Mouse (Mus musculus) lung, adult 2 months (tissue): ENCODE results near the gene Gpr179. TPM values are rescaled to one million over a fixed set of nuclear protein-coding genes. Genes with fewer than 3 reads are reported as not detected.

Source experiments
- DNase-seq: peaks from one replicate; pipeline ENCODE4 v3.0.0; 2022
- H3K4me1 ChIP-seq: fragments of 200-500 bp; 2 replicates; pipeline ENCODE4 v1.6.1; 2011; ENCODE audit warnings: low read length; ENCODE audit not compliant: control insufficient read depth, insufficient read depth
- H3K4me3 ChIP-seq: fragments of 200-500 bp; replicated peaks from 2 replicates; pipeline ENCODE3; 2011; ENCODE audit warnings: low read depth, mild to moderate bottlenecking, control low read depth, low read length; ENCODE audit errors: extremely low read depth
- CTCF ChIP-seq: fragments of 200-500 bp; IDR thresholded peaks from 2 replicates; pipeline ENCODE4 v1.5.1; 2011; ENCODE audit warnings: mild to moderate bottlenecking, low read length, control low read depth; ENCODE audit not compliant: insufficient read depth
- POLR2A ChIP-seq: fragments of 200-500 bp; IDR thresholded peaks from 2 replicates; pipeline ENCODE4 v1.6.1; 2011; ENCODE audit warnings: low read depth, mild to moderate bottlenecking, control low read depth, low read length, borderline replicate concordance; ENCODE audit errors: extremely low read depth
- WGBS: fragments of 180-500 bp; shearing (Covaris S2); methylation state at CpG from one replicate; pipeline ENCODE4 v1.1.7; 2018; 5-methylcytosine and 5-hydroxymethylcytosine counted together
- polyA plus RNA-seq: library from polyadenylated mRNA; depleted of rRNA; stranded (reverse); fragments of >200 nt; gene quantifications from 2 replicates; pipeline ENCODE4 v1.2.3, GENCODE M21; 2012

The Gpr179 gene
- polyA plus RNA-seq, 1 experiment: 0.24 TPM

DNA sequence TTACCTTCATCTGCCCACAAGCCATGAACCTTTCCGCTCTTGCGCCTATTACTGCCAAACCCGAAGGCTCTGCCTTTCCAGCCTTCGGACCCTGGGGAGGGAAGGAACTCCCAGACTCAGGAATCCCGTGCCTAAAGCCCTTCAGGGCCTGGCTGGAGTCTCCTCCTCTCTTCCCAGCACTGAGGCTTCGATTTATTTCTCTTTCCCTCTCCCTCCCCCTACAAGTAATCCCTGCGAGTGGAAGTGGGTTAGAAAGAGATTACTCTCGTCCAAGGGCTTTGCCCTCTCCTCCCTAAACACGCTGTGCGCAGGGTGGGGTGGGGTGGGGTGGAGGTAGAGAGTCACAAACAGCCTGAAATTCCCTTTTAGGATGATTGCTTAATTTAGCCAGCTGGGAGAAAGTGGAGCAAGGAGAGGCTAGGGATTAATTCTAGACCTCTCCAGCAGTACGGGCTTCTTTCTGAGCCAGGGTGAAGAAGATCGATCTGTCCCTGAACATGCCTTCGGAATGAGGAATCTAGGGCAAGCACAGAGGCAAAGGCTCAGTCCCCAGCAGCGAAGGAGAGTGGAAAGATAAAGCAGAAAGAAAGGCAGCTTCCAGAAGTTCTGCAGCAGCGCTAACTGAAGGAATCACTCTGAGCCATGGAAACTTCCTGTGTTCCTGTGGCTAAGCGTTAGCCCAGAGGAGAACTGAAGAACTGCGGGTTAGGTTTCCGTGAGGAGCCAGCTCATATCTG lies 40.8 kb downstream of the Gpr179 start:
- peak; percentile 38 for DNase-seq
- 5% methylated on average over 18 of the region's 18 CpGs for WGBS
- Histone ChIP-seq H3K4me1 (no peaks in the 10 kb centered on the region; the same call in none of the 2 replicates), H3K4me3 (peak overlapping the region; percentile 45)
- TF ChIP-seq POLR2A (no peak), CTCF (0 out of 2 replicates have a peak, but pooled peaks have one; percentile 8)

GRCm38 (mm10) chr11:97309911-97310571 lies 41.8 kb downstream of the Gpr179 start:
- Histone ChIP-seq H3K4me1 (no peaks in the 10 kb centered on the region; the same call in none of the 2 replicates), H3K4me3 (peak overlapping the region; percentile 46)
- under 1% methylated on average over 25 of the region's 25 CpGs for whole genome bisulfite sequencing
- DNase-seq: peak; percentile 68
- TF ChIP-seq CTCF: peak; percentile 92
- peak; percentile 40; the same call in 1 of the 2 replicates for TF ChIP-seq POLR2A

- peak; percentile 74 for DNase-seq
- WGBS: 7% methylated on average over 9 of the region's 9 CpGs
- H3K4me1 ChIP-seq: no peaks in the 10 kb centered on the region; the same call in none of the 2 replicates
- peak; percentile 21; the same call in 1 of the 2 replicates for TF ChIP-seq POLR2A
- no peak for TF ChIP-seq CTCF
- peak overlapping the region; percentile 46 for H3K4me3 ChIP-seq
Observed at GRCm38 (mm10) chr11:97309451-97309836, 42.4 kb downstream of the Gpr179 start.

DNA sequence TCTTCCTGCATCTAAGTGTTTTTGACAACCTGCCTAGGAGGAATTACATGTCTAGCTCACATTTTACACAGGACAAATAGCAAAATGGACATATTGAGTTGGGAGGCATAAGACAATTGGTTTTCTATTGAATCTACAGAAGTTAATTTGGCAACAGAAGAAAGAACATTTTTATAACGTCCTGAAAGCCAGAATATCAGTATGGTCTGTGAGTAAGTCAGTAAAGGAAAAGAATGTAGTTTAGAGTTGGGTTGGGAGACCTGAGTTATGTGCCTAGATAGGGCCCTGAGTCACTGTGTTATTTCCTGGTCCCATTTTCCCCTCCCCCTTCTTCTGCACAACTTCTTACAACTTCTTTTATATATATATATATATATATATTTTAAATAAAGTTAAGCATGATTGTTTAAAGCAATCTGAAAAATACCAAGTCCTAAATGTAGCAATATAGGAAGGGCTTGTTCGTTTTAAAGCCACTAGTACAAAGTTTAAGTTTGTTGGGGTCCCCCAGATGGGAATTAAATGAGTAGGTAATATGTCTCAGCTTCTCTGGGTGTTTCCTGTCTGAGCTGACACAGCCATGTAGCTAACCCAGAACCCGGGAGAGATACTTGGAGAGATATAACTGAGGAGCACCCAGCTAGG lies 42.9 kb downstream of the Gpr179 start:
- TF ChIP-seq CTCF: no peak
- no peak for TF ChIP-seq POLR2A
- 27% methylated on average over 3 of the region's 3 CpGs for WGBS
- DNase-seq: no peak
- Histone ChIP-seq H3K4me3 (no peak overlapping the region), H3K4me1 (no peaks in the 10 kb centered on the region; the same call in none of the 2 replicates)

DNA sequence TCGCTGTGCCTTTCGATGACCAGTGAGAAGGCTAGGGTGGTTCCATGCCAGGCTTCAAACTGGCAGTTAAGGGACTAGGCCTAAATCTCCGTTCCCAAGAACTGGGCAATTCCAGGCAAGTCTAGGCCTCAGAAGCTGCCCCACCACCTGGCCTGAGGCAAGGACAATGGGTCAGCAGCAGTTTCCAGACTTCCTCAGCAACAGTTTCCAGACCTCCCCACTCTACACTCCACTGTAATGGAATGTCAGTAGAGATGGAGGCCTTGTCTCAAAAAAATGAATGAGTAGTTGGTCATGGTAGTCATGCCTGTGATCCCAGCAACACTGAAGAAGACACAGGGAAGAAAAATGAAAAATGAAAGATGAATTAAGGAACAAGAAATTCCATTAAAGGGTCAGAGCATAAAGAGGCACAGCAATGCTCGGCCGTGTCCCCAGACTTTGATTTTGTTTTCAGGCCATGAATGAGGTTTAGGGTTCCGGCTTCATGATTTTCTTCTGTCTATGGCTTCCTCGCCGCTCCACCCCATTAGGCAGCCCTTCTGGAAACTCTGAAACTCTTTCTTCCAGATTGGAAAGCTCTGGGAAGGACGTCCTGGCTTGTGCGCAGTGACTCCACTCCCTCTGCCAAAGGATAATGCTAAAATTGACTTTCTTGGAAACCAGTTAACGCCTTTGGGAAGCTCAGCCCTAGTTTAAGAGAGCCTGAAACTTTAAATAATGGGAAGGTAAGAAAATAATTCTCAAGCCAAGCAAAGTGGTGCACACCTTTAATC lies 44.4 kb downstream of the Gpr179 start:
- WGBS: 89% methylated on average over 11 of the region's 11 CpGs
- no peak for DNase-seq
- Histone ChIP-seq H3K4me3 (no peak overlapping the region), H3K4me1 (peaks cover 6% of the 10 kb centered on the region)
- TF ChIP-seq POLR2A (no peak), CTCF (no peak)

DNA sequence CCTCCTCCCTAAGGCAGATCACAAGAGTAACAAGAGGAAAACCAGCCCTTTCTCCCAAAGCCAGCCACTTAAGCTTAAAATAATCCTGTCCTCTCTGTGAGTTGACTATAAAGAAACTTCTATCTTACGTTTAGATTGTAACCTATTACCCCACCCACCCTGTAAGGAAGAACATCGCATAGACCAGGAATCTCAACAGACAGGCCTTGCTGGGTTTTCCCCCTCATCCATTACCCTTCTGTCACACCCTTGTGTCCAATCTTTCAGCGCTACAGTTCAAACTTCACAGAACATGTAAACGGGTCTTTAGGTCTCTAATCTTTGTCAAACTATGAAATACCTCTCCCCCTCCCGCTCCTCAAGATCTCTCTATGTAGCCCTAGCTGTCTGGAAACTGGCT lies 47.2 kb downstream of the Gpr179 start:
- 68% methylated on average over 5 of the region's 5 CpGs for WGBS
- Histone ChIP-seq H3K4me1 (peaks cover 14% of the 10 kb centered on the region), H3K4me3 (no peak overlapping the region)
- TF ChIP-seq CTCF: no peak
- no peak for TF ChIP-seq POLR2A
- DNase-seq: no peak

DNA sequence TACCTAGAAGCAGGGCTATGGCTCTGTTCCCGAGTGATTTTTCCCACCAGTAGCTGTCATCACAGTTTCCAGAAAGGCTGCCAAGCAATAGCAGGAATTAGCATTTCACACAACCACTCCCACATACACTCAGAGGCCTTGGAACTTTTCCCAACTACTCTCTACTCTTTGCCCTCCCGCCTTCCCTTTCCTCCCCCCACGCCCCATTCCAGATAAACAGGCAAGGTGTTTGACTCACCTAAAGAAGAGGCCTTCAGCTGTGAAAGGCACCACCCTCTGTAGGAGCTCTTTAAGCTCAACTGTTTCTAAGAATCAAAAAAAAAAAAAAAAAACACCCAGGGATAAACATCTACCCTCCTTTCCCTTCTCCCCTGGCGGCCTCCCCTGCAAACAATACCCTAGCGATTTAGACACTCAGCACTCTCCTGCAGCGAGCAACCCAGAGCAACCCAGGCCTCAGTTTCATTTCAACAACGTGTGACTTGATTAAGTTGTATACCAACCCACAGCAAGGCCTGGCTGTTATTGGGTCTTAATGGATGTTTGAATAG lies 49.6 kb downstream of the Gpr179 start:
- 16% methylated on average over 7 of the region's 7 CpGs for WGBS
- peak; percentile 55 for DNase-seq
- TF ChIP-seq POLR2A (no peak), CTCF (no peak)
- peaks cover 14% of the 10 kb centered on the region for H3K4me1 ChIP-seq
- no peak overlapping the region for H3K4me3 ChIP-seq

- Histone ChIP-seq H3K4me1 (peaks cover 14% of the 10 kb centered on the region), H3K4me3 (no peak overlapping the region)
- TF ChIP-seq POLR2A: no peak
- no peak for TF ChIP-seq CTCF
- 82% methylated on average over 16 of the region's 16 CpGs for WGBS
- no peak for DNase-seq
Observed at GRCm38 (mm10) chr11:97301406-97301805, 50.5 kb downstream of the Gpr179 start.

DNA sequence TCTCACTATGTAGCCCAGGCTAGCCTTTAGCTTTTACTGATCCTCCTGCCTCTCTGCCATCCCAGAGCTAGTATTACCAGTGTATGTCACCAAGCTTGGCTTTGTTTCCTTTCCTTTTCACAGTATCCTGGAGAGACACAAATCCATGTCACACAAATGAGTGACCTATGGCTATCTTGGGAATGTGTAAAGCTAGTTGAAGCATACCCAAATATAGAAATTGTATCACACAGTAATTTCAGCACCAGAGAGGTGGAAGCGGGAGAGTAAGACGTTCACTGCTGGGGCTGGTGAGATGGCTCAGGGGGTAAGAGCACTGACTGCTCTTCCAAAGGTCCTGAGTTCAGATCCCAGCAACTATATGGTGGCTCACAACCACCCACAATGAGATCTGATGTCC lies 51.9 kb downstream of the Gpr179 start:
- Histone ChIP-seq H3K4me3 (no peak overlapping the region), H3K4me1 (peaks cover 14% of the 10 kb centered on the region)
- TF ChIP-seq CTCF (no peak), POLR2A (no peak)
- DNase-seq: no peak
- WGBS: 88% methylated on average over 2 of the region's 2 CpGs
